Mouse (Mus musculus): ENCODE data around the gene Tex37. TPM values are rescaled to one million over a fixed set of nuclear protein-coding genes. Genes with fewer than 3 reads are reported as not detected.
A peak's percentile ranks its signal among the peaks of the same experiment; 100 is the strongest.

Tex37 gene
- polyA plus RNA-seq, 1 experiment from 2014 or later, result not detected

DNA sequence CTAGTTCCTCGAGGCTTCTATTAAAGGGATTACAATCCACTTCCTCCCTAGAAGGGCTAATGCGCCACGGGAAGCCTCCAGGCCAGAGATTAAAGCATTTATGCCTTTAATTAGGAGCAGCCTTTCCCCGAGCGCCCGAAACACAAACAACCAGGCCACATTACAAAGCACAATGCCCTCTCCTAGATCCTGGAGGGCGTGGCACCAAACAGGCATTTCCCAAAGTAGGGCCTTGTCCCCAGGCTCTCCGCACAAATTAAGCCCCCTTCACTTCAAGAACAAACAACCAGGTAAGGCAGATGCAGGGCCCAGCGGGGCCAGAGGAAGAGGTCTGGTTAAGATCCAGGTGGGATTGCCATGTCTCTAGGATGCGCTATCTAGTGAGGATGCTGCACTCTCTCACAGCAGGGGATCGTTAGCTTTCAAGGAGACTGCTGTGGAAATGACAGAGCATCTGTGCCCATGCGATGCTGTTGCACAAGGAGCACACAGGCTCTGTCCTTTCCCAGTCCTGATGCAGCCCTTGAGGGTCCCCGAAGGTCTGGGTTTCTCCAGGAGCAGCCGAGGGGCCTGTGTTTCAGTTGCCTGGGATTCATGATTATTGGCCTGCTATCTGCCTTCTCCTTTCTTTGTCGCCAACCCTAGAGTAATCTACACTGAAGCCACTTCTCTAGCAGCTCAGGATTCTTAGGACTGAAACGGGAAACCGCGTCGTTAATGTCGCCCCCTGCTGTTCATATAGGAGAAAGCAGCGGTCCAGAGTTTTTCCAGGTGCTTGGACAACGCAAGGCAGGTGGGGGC lies 2.7 kb upstream of the Tex37 start:
- no peaks in the 10 kb centered on the region for H3K9me3 ChIP-seq
- H3K36me3 ChIP-seq, result no peaks in the 10 kb centered on the region
- 0 out of 2 replicates have a peak, but pooled peaks cover 8% of the 10 kb centered on the region for H3K27me3 ChIP-seq (ENCODE audit: insufficient read depth, poor library complexity, severe bottlenecking)
- H3K4me1 ChIP-seq, result peaks cover 7% of the 10 kb centered on the region
- H3K27ac ChIP-seq, result no peak overlapping the region
- no peak for DNase-seq (ENCODE audit: low spot score)
- H3K4me3 ChIP-seq, result peak overlapping the region; percentile 42
- WGBS, result 5% methylated on average over 22 of the region's 22 CpGs

DNA sequence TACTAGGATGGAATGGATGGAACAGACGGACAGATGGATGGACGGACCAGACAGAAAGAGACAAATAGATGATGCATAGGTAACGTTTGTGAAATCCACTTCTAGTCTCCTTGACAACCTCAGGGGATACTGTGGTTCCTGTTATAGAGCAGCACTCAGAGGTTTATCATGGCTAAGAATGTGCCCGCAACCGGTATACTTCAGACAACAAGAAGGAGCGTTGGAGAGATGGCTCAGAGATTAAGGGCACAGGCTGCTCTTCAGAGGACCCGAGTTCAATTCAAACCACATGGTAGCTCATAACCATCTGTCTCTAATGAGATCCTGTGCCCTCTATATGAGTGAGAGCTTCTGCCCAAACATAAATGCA lies 6.3 kb downstream of the Tex37 start:
- no peak overlapping the region for H3K27ac ChIP-seq
- no peak for DNase-seq (ENCODE audit: low spot score)
- H3K4me1 ChIP-seq, result peaks cover 16% of the 10 kb centered on the region
- H3K36me3 ChIP-seq, result no peaks in the 10 kb centered on the region
- H3K9me3 ChIP-seq, result no peaks in the 10 kb centered on the region
- no peak overlapping the region for H3K4me3 ChIP-seq
- H3K27me3 ChIP-seq (ENCODE audit: insufficient read depth, poor library complexity, severe bottlenecking), result peaks cover 5% of the 10 kb centered on the region; the same call in 1 of the 2 replicates
- 63% methylated on average over 7 of the region's 7 CpGs for WGBS

DNA sequence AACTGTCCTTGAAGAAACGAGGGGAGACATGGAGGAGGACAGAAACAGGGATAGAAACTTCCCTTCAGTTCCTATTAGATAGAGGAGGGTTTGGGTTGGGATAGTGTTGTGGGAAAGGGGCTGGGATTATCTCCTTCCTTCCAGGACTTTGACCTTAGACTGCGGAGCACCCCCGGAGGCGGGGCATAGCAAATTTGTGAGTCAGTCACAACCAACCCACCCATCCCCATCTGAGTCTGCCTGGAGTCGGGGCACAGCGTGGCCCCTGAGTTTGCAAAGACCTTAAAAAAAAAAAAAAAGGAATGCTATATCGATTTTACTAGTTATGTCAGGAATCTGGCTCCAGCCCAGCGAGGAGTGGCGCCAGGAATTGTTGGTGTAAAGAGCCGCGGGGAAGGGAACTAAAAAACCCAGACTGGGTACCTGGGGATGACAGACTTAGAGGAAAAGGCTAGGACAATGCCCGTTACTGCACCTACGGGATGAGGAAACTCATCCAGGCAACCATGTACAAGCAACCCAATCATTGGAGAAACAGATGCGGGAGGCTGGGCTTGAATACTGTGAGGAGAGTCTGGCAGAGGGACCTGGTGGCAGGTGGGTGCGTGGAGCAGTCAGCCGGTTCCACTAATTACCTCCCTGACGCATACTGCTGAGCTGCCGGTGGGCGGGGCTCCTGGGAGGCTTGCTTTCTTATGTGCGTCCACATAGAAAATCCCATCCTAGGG lies 6.9 kb downstream of the Tex37 start:
- Histone ChIP-seq H3K27ac (no peak overlapping the region), H3K4me1 (peaks cover 16% of the 10 kb centered on the region), H3K4me3 (peak overlapping the region; percentile 39), H3K36me3 (peaks cover under 1% of the 10 kb centered on the region; the same call in 1 of the 2 replicates), H3K27me3 (ENCODE audit: insufficient read depth, poor library complexity, severe bottlenecking) (peaks cover 5% of the 10 kb centered on the region; the same call in 1 of the 2 replicates), H3K9me3 (no peaks in the 10 kb centered on the region)
- WGBS, result 9% methylated on average over 20 of the region's 20 CpGs
- no peak for DNase-seq (ENCODE audit: low spot score)

DNA sequence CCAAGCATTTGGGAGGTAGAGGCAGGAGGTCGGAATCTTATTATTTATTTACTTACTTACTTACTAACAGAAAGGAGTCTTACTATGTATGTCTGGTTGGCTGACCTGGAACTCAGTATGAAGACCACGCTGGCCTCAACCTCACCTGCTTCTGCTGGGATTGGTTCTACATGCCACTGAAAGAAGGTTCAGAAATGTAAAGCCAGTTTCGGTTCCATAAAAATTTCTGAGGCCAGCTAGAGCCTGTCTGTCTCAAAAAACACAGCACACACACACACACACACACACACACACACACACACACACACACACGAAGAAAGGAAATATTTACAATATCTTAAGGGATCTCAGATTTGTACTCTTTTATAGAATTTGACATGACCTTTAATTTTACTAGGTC lies 8.4 kb downstream of the Tex37 start:
- Histone ChIP-seq H3K4me1 (peaks cover 16% of the 10 kb centered on the region), H3K27ac (no peak overlapping the region), H3K36me3 (peaks cover 14% of the 10 kb centered on the region), H3K9me3 (no peaks in the 10 kb centered on the region), H3K27me3 (ENCODE audit: insufficient read depth, poor library complexity, severe bottlenecking) (peaks cover 5% of the 10 kb centered on the region; the same call in 1 of the 2 replicates), H3K4me3 (no peak overlapping the region)
- WGBS, result 67% methylated on average over 4 of the region's 4 CpGs
- no peak for DNase-seq (ENCODE audit: low spot score)

DNA sequence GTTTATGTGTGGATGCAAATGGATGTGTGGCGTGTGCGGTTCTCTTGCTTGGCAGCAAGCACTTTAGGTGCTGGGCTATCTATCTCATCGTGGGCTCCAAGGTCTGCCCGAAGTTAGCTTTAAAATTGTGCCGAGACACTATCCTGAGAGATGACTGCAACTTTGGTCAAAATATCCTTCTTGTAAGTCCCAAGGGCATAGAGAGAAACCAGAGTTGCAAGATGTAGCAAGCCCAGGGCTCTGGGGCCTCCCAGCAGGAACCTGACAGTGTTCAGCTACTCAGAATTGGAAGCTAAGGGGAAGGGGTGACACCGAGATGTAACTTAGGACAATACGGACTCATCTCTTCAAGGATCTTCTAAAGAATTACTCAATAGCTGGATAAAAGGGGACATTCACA lies 9.2 kb downstream of the Tex37 start:
- H3K27me3 ChIP-seq (ENCODE audit: insufficient read depth, poor library complexity, severe bottlenecking), result peaks cover 5% of the 10 kb centered on the region; the same call in 1 of the 2 replicates
- H3K27ac ChIP-seq, result no peak overlapping the region
- no peak for DNase-seq (ENCODE audit: low spot score)
- H3K9me3 ChIP-seq, result no peaks in the 10 kb centered on the region
- no peak overlapping the region for H3K4me3 ChIP-seq
- peaks cover 16% of the 10 kb centered on the region for H3K4me1 ChIP-seq
- peaks cover 17% of the 10 kb centered on the region for H3K36me3 ChIP-seq
- 88% methylated on average over 7 of the region's 7 CpGs for WGBS

DNA sequence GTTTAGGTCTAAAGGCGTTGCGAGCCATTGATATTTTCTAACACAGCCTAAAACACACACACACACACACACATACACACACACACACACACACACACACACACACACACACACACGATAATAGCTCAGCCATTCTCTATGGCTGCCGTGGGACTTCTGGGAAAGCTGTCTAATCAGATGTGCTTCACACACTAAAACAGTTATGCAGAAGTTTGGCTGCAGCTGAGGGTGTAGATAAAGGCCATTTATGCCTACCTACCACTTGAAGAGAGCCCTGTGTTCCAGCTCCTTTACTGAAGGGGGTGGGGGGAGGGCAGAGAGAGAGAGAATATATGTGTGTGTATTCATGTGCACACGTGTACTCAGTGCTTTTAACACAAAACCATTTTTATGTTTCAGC lies 15.0 kb downstream of the Tex37 start:
- no peaks in the 10 kb centered on the region for H3K9me3 ChIP-seq
- H3K36me3 ChIP-seq, result peaks cover 59% of the 10 kb centered on the region
- no peak for DNase-seq (ENCODE audit: low spot score)
- no peak overlapping the region for H3K27ac ChIP-seq
- H3K27me3 ChIP-seq (ENCODE audit: insufficient read depth, poor library complexity, severe bottlenecking), result no peaks in the 10 kb centered on the region
- no peaks in the 10 kb centered on the region for H3K4me1 ChIP-seq
- 83% methylated on average over 5 of the region's 5 CpGs for whole genome bisulfite sequencing
- H3K4me3 ChIP-seq, result no peak overlapping the region

DNA sequence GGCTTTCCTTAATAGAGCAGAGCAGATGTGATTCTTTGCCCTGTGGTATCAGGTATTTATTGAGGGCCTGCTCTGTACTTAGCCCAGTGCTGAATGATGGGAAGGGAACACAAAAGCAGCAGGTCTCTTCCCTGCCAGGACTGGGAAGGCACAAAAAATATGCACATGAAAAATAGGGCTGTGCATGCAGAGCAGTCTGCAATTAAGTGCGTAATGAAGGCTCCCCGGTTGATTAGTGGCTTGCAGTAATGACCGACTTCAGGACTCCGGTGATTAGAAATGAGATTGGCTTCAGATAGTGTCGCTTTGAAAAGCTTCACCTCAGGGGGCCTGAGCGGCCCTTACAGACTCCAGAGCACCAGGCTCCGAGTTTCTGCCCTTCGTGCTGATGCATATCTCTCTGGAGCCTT lies 19.1 kb downstream of the Tex37 start:
- Histone ChIP-seq H3K9me3 (no peaks in the 10 kb centered on the region), H3K36me3 (peaks cover 64% of the 10 kb centered on the region), H3K27me3 (ENCODE audit: insufficient read depth, poor library complexity, severe bottlenecking) (no peaks in the 10 kb centered on the region), H3K4me1 (no peaks in the 10 kb centered on the region), H3K27ac (no peak overlapping the region), H3K4me3 (no peak overlapping the region)
- no peak for DNase-seq (ENCODE audit: low spot score)
- 54% methylated on average over 8 of the region's 8 CpGs for WGBS

DNA sequence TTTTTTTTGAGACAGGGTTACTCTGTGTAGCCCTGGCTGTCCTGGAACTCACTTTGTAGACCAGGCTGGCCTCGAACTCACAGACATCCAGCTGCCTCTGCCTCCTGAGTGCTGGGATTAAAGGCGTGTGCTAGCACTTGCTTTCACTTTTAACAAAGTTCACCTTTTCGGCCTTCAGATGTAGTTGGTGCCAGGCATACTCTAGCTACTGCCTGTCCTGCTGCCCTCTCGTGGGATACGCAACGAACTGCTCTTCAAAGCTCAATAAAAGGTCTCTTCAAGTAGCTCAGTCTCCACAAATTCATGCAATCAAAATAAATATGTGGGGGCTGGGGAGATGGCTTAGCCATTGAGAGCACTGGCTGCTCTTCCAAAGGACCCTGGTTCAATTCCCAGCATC lies 20.6 kb downstream of the Tex37 start:
- Histone ChIP-seq H3K4me3 (no peak overlapping the region), H3K4me1 (no peaks in the 10 kb centered on the region), H3K27me3 (ENCODE audit: insufficient read depth, poor library complexity, severe bottlenecking) (no peaks in the 10 kb centered on the region), H3K27ac (no peak overlapping the region), H3K9me3 (no peaks in the 10 kb centered on the region), H3K36me3 (peaks cover 59% of the 10 kb centered on the region)
- DNase-seq (ENCODE audit: low spot score), result no peak
- 79% methylated on average over 6 of the region's 6 CpGs for WGBS

DNA sequence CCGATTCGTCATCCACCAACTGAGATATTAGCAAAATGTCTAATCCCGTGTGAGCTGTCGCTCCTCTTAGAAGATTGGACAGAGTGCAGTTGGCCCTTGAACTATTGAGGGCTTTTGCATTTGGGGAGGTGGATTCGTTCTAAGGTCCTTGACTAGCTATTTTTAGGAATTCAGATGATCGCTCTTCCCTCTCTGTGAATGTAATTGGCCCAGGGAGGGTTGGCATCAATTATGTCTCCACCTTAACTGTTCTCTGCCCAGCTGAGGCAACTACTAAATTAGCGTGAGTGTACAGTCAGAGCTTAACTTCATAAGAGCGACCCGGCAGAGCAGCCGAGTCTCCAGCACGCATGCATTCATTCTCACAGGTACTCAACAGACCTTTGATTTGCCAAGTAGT lies 30.7 kb downstream of the Tex37 start:
- DNase-seq (ENCODE audit: low spot score), result no peak
- Histone ChIP-seq H3K27me3 (ENCODE audit: insufficient read depth, poor library complexity, severe bottlenecking) (no peaks in the 10 kb centered on the region), H3K4me3 (no peak overlapping the region), H3K4me1 (no peaks in the 10 kb centered on the region), H3K27ac (no peak overlapping the region), H3K36me3 (peaks cover 91% of the 10 kb centered on the region), H3K9me3 (no peaks in the 10 kb centered on the region)
- 76% methylated on average over 11 of the region's 11 CpGs for WGBS

DNA sequence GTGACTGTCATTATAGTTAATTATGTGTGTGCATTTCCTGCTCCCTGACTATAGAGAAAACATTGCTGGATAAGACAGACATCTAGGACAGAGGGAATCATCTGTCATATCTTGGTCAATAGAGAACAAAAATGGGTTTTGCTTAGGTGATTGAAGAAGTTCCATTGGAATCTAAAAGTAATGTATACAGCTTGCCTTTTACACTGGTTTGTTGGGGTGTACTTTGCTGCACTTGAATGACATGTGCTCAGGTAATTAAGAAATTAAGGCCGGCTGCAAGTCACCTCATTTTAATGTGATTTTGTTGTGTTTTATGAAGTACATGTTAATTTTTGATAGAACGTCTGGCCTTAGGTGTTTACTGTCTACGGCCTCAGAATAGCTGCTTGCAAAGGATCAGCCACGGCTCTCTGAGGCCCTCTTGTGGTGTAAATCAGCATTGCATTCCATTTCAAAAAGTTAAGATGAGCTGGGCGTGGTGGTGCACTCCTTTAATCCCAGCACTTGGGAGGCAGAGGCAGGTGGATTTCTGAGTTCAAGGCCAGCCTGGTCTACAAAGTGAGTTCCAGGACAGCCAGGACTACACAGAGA lies 37.9 kb downstream of the Tex37 start:
- no peaks in the 10 kb centered on the region for H3K9me3 ChIP-seq
- peaks cover 44% of the 10 kb centered on the region for H3K36me3 ChIP-seq
- H3K27me3 ChIP-seq (ENCODE audit: insufficient read depth, poor library complexity, severe bottlenecking), result no peaks in the 10 kb centered on the region
- WGBS, result 15% methylated on average over 5 of the region's 5 CpGs
- no peaks in the 10 kb centered on the region for H3K4me1 ChIP-seq
- DNase-seq (ENCODE audit: low spot score), result no peak
- no peak overlapping the region for H3K4me3 ChIP-seq
- no peak overlapping the region for H3K27ac ChIP-seq

DNA sequence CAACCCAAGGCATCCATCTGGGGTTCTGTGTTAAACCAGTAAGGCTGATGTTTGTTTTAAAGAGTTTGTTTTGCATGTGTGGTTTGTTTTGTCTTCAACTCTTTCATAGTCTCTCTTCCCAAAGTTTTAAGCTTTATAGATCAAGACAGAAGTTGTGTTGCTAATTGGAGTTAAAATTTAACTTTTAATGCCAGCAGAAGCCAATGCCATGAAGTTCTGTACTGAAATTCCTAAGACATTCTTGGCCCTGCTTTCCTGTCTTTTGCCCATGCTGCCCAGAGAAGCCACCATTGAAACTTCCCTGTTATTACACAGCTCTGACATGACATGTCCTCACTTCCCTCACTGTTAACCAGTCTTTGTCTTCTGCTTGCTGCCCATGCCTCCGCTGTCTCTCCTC lies 43.7 kb downstream of the Tex37 start:
- no peak for DNase-seq (ENCODE audit: low spot score)
- peaks cover 10% of the 10 kb centered on the region; the same call in 1 of the 2 replicates for H3K36me3 ChIP-seq
- WGBS, result 94% methylated on average over 1 of the region's 1 CpGs

DNA sequence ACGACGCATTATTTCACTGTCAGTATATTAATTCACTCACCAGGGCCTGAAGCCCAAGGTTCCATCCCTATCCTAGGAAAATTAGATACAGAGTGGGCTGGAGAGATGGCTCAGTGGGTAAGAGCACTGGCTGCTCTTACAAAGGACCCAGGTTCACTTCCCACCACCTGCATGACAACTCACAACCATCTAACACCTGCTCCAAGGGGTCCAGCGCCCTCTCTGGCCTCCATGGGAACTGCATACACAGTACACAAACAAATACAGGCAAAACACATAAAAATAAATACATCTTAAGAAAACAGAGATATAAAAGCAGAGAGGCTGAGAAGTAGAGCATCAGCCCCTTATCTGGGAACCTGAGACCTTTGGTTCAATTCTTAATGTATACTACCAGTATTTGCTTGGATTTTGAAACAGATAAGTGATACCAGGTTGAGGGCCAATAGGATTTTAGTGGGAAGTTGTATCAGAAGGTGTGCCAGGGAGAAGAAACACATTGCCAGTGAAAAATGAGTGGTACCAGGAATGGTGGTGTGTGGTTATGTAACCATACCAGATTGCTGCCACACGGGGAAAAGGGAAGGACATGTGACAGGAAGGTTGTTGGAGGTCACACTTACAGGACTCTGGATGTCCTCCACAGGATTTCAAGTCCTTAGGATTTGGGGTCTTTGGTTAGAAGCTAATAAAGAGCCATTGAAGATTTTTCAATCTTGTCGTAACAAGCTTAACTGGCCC lies 44.5 kb downstream of the Tex37 start:
- peaks cover 7% of the 10 kb centered on the region; the same call in 1 of the 2 replicates for H3K36me3 ChIP-seq
- no peak for DNase-seq (ENCODE audit: low spot score)
- H3K9me3 ChIP-seq, result no peaks in the 10 kb centered on the region
- H3K27me3 ChIP-seq (ENCODE audit: insufficient read depth, poor library complexity, severe bottlenecking), result no peaks in the 10 kb centered on the region
- WGBS, result 73% methylated on average over 5 of the region's 5 CpGs
- H3K4me3 ChIP-seq, result no peak overlapping the region
- H3K27ac ChIP-seq, result no peak overlapping the region
- H3K4me1 ChIP-seq, result peaks cover 9% of the 10 kb centered on the region; the same call in 1 of the 2 replicates

More for the DNA sequence above, 43.7 kb downstream of the Tex37 start:
- no peak overlapping the region for H3K27ac ChIP-seq
- no peaks in the 10 kb centered on the region for H3K9me3 ChIP-seq
- no peaks in the 10 kb centered on the region for H3K27me3 ChIP-seq (ENCODE audit: insufficient read depth, poor library complexity, severe bottlenecking)
- H3K4me3 ChIP-seq, result no peak overlapping the region
- peaks cover 9% of the 10 kb centered on the region; the same call in 1 of the 2 replicates for H3K4me1 ChIP-seq
